Mouse (Mus musculus) midbrain, embryonic 11.5 days (tissue): ENCODE data around the gene Flvcr1. TPM values are rescaled to one million over a fixed set of nuclear protein-coding genes. Genes with fewer than 3 reads are reported as not detected.

ENCODE experiments used
- ATAC-seq: fragments of 200-750 bp; cut with Nextera tagmentation; 2 replicates; pipeline ENCODE4 v1.8.0; 2017; ENCODE audit warnings: moderate TSS enrichment, moderate library complexity; ENCODE audit not compliant: low FRiP score
- DNase-seq: peaks from one replicate; pipeline ENCODE4 v3.0.0; 2015; ENCODE audit warnings: low spot score; ENCODE audit errors: missing footprints
- H3K27ac ChIP-seq: fragments of 300-500 bp; sonication (generic); 2 replicates; pipeline ENCODE4 v1.5.1; 2014; ENCODE audit warnings: low read depth, low read length
- H3K27me3 ChIP-seq: fragments of 300-500 bp; sonication (generic); 2 replicates; pipeline ENCODE4 v1.6.1; 2014; ENCODE audit warnings: mild to moderate bottlenecking, low read length, moderate library complexity, mixed read lengths; ENCODE audit not compliant: control insufficient read depth, insufficient read depth
- H3K36me3 ChIP-seq: fragments of 300-500 bp; sonication (generic); 2 replicates; pipeline ENCODE4 v1.6.1; 2014; ENCODE audit warnings: mild to moderate bottlenecking, low read length, moderate library complexity, mixed read lengths; ENCODE audit not compliant: control insufficient read depth, insufficient read depth
- H3K4me1 ChIP-seq: fragments of 300-500 bp; sonication (generic); 2 replicates; pipeline ENCODE4 v1.6.1; 2014; ENCODE audit warnings: low read length; ENCODE audit not compliant: control insufficient read depth, insufficient read depth
- H3K4me2 ChIP-seq: fragments of 300-500 bp; sonication (generic); 2 replicates; pipeline ENCODE4 v1.6.1; 2014; ENCODE audit warnings: mild to moderate bottlenecking, moderate library complexity
- H3K4me3 ChIP-seq: fragments of 300-500 bp; sonication (generic); 2 replicates; pipeline ENCODE4 v1.5.1; 2014; ENCODE audit warnings: low read depth, low read length
- H3K9ac ChIP-seq: fragments of 300-500 bp; sonication (generic); 2 replicates; pipeline ENCODE4 v1.6.1; 2014; ENCODE audit warnings: low read length
- H3K9me3 ChIP-seq: fragments of 300-500 bp; sonication (generic); 2 replicates; pipeline ENCODE4 v1.6.1; 2016; ENCODE audit warnings: low read length; ENCODE audit not compliant: control insufficient read depth
- WGBS: fragments of 180-500 bp; shearing (Covaris S2); extraction: QIAGEN DNeasy Blood & Tissue Kit; methylation state at CpG from one replicate; pipeline ENCODE4 v1.1.7; 2014; 5-methylcytosine and 5-hydroxymethylcytosine counted together
- polyA plus RNA-seq: library from polyadenylated mRNA; unstranded; fragments of >200 nt; fragmentation: Nextera tagmentation; extraction: Ambion mirVana; gene quantifications from 2 replicates; pipeline ENCODE4 v1.2.1, GENCODE M21; 2014

Gene Flvcr1
- polyA plus RNA-seq, 1 experiment from 2014 or later = 11.9 TPM

GRCm38 (mm10) chr1:191064535-191064934 lies 38.6 kb upstream of the Flvcr1 start:
- WGBS = 89% methylated on average over 2 of the region's 2 CpGs
- no peak for ATAC-seq
- DNase-seq = no peak

GRCm38 (mm10) chr1:191063700-191064099 lies 37.7 kb upstream of the Flvcr1 start:
- Histone ChIP-seq H3K4me3 (peak overlapping the region; percentile 90), H3K27me3 (no peaks in the 10 kb centered on the region), H3K4me1 (peaks cover 9% of the 10 kb centered on the region), H3K9ac (peak overlapping the region; percentile 89), H3K36me3 (peaks cover 10% of the 10 kb centered on the region; the same call in 1 of the 2 replicates), H3K4me2 (peak overlapping the region; percentile 65), H3K27ac (no peak overlapping the region), H3K9me3 (no peaks in the 10 kb centered on the region)
- WGBS = 61% methylated on average over 9 of the region's 9 CpGs
- ATAC-seq (no peak), DNase-seq (peak; percentile 64)

More at GRCm38 (mm10) chr1:191064535-191064934, 38.6 kb upstream of the Flvcr1 start:
- Histone ChIP-seq H3K9ac (no peak overlapping the region), H3K27me3 (no peaks in the 10 kb centered on the region), H3K9me3 (no peaks in the 10 kb centered on the region), H3K27ac (no peak overlapping the region), H3K4me3 (no peak overlapping the region), H3K36me3 (peaks cover 15% of the 10 kb centered on the region), H3K4me1 (peaks cover 9% of the 10 kb centered on the region), H3K4me2 (no peak overlapping the region)

GRCm38 (mm10) chr1:191062781-191063485 lies 37.0 kb upstream of the Flvcr1 start, which contains the start of the genes Tatdn3 and Nsl1:
Gene Tatdn3, minus strand, starts transcription at chr1:191062932.
Gene Nsl1, plus strand, starts transcription at chr1:191063012.
- peaks cover 10% of the 10 kb centered on the region; the same call in 1 of the 2 replicates for H3K36me3 ChIP-seq

GRCm38 (mm10) chr1:191062241-191062780 lies 36.4 kb upstream of the Flvcr1 start:
- Histone ChIP-seq H3K9me3 (no peaks in the 10 kb centered on the region), H3K4me3 (peak overlapping the region; percentile 90), H3K9ac (peak overlapping the region; percentile 89), H3K27ac (no peak overlapping the region), H3K4me2 (peak overlapping the region; percentile 65), H3K36me3 (peaks cover 10% of the 10 kb centered on the region; the same call in 1 of the 2 replicates), H3K4me1 (peaks cover 9% of the 10 kb centered on the region), H3K27me3 (no peaks in the 10 kb centered on the region)
- DNase-seq (peak; percentile 82), ATAC-seq (peak; percentile 4; the same call in 1 of the 2 replicates)
- 10% methylated on average over 15 of the region's 15 CpGs for WGBS

More at GRCm38 (mm10) chr1:191062781-191063485, 37.0 kb upstream of the Flvcr1 start, which contains the start of the genes Tatdn3 and Nsl1:
- WGBS = under 1% methylated on average over 56 of the region's 56 CpGs
- H3K9me3 ChIP-seq = no peaks in the 10 kb centered on the region
- H3K4me2 ChIP-seq = peak within 1 kb of the TSS; percentile 65
- H3K27ac ChIP-seq = no peak within 1 kb of the TSS
- peak within 1 kb of the TSS; percentile 89 for H3K9ac ChIP-seq
- H3K4me3 ChIP-seq = peak within 1 kb of the TSS; percentile 90
- no peaks in the 10 kb centered on the region for H3K27me3 ChIP-seq
- ATAC-seq = peak; percentile 92
- peak; percentile 99 for DNase-seq
- H3K4me1 ChIP-seq = peaks cover 9% of the 10 kb centered on the region

- Histone ChIP-seq H3K4me3 (no peak overlapping the region), H3K9ac (no peak overlapping the region), H3K36me3 (no peaks in the 10 kb centered on the region), H3K9me3 (no peaks in the 10 kb centered on the region), H3K4me1 (no peaks in the 10 kb centered on the region), H3K27ac (no peak overlapping the region), H3K4me2 (no peak overlapping the region), H3K27me3 (no peaks in the 10 kb centered on the region)
- no peak for DNase-seq
- no peak for ATAC-seq
- 62% methylated on average over 3 of the region's 3 CpGs for WGBS
Observed at GRCm38 (mm10) chr1:191057461-191057860, 31.5 kb upstream of the Flvcr1 start.

GRCm38 (mm10) chr1:191055533-191055873 lies 29.5 kb upstream of the Flvcr1 start:
- DNase-seq (no peak), ATAC-seq (no peak)
- no peaks in the 10 kb centered on the region for H3K27me3 ChIP-seq
- no peaks in the 10 kb centered on the region for H3K4me1 ChIP-seq
- no peaks in the 10 kb centered on the region for H3K9me3 ChIP-seq
- no peak overlapping the region for H3K4me3 ChIP-seq
- H3K27ac ChIP-seq = no peak overlapping the region
- 76% methylated on average over 2 of the region's 2 CpGs for WGBS
- no peak overlapping the region for H3K4me2 ChIP-seq
- H3K36me3 ChIP-seq = no peaks in the 10 kb centered on the region
- no peak overlapping the region for H3K9ac ChIP-seq

GRCm38 (mm10) chr1:191054870-191055532 lies 29.0 kb upstream of the Flvcr1 start:
- ATAC-seq = no peak
- WGBS = 75% methylated on average over 8 of the region's 8 CpGs

GRCm38 (mm10) chr1:191053555-191053954 lies 27.6 kb upstream of the Flvcr1 start:
- DNase-seq (no peak), ATAC-seq (no peak)
- Histone ChIP-seq H3K9me3 (no peaks in the 10 kb centered on the region), H3K9ac (no peak overlapping the region), H3K4me2 (no peak overlapping the region), H3K4me1 (no peaks in the 10 kb centered on the region), H3K27me3 (no peaks in the 10 kb centered on the region), H3K36me3 (no peaks in the 10 kb centered on the region), H3K4me3 (no peak overlapping the region), H3K27ac (no peak overlapping the region)
- 90% methylated on average over 3 of the region's 3 CpGs for WGBS

More at GRCm38 (mm10) chr1:191054870-191055532, 29.0 kb upstream of the Flvcr1 start:
- Histone ChIP-seq H3K4me1 (no peaks in the 10 kb centered on the region), H3K9me3 (no peaks in the 10 kb centered on the region), H3K4me3 (no peak overlapping the region), H3K4me2 (no peak overlapping the region), H3K36me3 (no peaks in the 10 kb centered on the region), H3K27me3 (no peaks in the 10 kb centered on the region), H3K27ac (peak overlapping the region; percentile 9; the same call in 1 of the 2 replicates), H3K9ac (no peak overlapping the region)
- DNase-seq = no peak
